Mouse (Mus musculus): ENCODE measurements around the gene Gal3st2. TPM values are rescaled to one million over a fixed set of nuclear protein-coding genes. Genes with fewer than 3 reads are reported as not detected.
"Not testable (repeated sequence)": the region's sequence is repeated elsewhere in the genome, so short reads cannot be mapped to it uniquely, and the experiment has no call there.

Gene Gal3st2
- polyA plus RNA-seq, 1 experiment = not detected

GRCm38 (mm10) chr1:93901291-93901690 is 40.2 kb downstream of the Gal3st2 start:
- not testable (repeated sequence) for H3K27ac ChIP-seq (ENCODE audit: insufficient read depth, low read length); H3K27me3 ChIP-seq (ENCODE audit: control insufficient read depth, insufficient read depth, low read length); H3K4me1 ChIP-seq (ENCODE audit: control insufficient read depth, insufficient read depth, low read length); DNase-seq; H3K4me3 ChIP-seq (replicated peaks; ENCODE audit: insufficient read depth, low read depth, low read length)
- WGBS = 67% methylated on average over 5 of the region's 5 CpGs

DNA sequence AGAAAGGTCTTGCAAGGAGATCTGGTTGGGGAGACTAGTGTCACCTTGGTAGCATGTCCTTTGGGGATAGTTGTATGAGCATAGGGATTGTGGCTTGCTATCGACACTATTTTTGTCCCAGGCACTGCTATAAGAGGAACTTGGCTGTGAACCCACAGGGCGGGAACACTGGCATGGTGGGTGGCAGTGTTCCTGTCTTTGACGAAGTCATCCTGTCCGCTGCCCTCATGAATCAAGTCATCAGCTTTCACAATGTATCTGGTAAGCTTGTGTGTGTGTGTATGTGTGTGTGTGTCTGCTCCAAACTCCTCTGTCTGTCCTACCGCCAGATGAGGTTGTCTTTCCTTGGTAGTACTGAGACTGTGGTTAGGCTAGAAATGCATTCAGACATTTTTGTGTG is 45.6 kb downstream of the Gal3st2 start:
- 34% methylated on average over 3 of the region's 5 CpGs for WGBS
- H3K4me3 ChIP-seq (replicated peaks; ENCODE audit: insufficient read depth, low read depth, low read length); H3K27ac ChIP-seq (ENCODE audit: insufficient read depth, low read length); DNase-seq; H3K27me3 ChIP-seq (ENCODE audit: control insufficient read depth, insufficient read depth, low read length); H3K4me1 ChIP-seq (ENCODE audit: control insufficient read depth, insufficient read depth, low read length): not testable (repeated sequence)

GRCm38 (mm10) chr1:93908977-93909586 is 48.0 kb downstream of the Gal3st2 start:
- not testable (repeated sequence) for DNase-seq; H3K27me3 ChIP-seq (ENCODE audit: control insufficient read depth, insufficient read depth, low read length)
- no CpG with 5 or more reads among the region's 11 CpGs for WGBS

GRCm38 (mm10) chr1:93911877-93912276 is 50.8 kb downstream of the Gal3st2 start:
- H3K4me1 ChIP-seq (ENCODE audit: control insufficient read depth, insufficient read depth, low read length); H3K27me3 ChIP-seq (ENCODE audit: control insufficient read depth, insufficient read depth, low read length); DNase-seq; H3K27ac ChIP-seq (ENCODE audit: insufficient read depth, low read length); H3K4me3 ChIP-seq (replicated peaks; ENCODE audit: insufficient read depth, low read depth, low read length): not testable (repeated sequence)
- WGBS = no CpG with 5 or more reads among the region's 2 CpGs

More at GRCm38 (mm10) chr1:93908977-93909586, 48.0 kb downstream of the Gal3st2 start:
- H3K4me1 ChIP-seq (ENCODE audit: control insufficient read depth, insufficient read depth, low read length); H3K4me3 ChIP-seq (replicated peaks; ENCODE audit: insufficient read depth, low read depth, low read length); H3K27ac ChIP-seq (ENCODE audit: insufficient read depth, low read length): not testable (repeated sequence)

- WGBS = 79% methylated on average over 3 of the region's 3 CpGs
- H3K4me3 ChIP-seq (replicated peaks; ENCODE audit: insufficient read depth, low read depth, low read length); H3K4me1 ChIP-seq (ENCODE audit: control insufficient read depth, insufficient read depth, low read length); H3K27me3 ChIP-seq (ENCODE audit: control insufficient read depth, insufficient read depth, low read length); DNase-seq; H3K27ac ChIP-seq (ENCODE audit: insufficient read depth, low read length): not testable (repeated sequence)
These were observed 56.1 kb downstream of the Gal3st2 start for GRCm38 (mm10) chr1:93917160-93917559.

- H3K4me3 ChIP-seq (replicated peaks; ENCODE audit: insufficient read depth, low read depth, low read length); DNase-seq; H3K4me1 ChIP-seq (ENCODE audit: control insufficient read depth, insufficient read depth, low read length); H3K27ac ChIP-seq (ENCODE audit: insufficient read depth, low read length); H3K27me3 ChIP-seq (ENCODE audit: control insufficient read depth, insufficient read depth, low read length): not testable (repeated sequence)
- 90% methylated on average over 2 of the region's 2 CpGs for WGBS
These were observed 56.9 kb downstream of the Gal3st2 start, which contains the start of gene Gal3st2b for GRCm38 (mm10) chr1:93918011-93918410. Gene Gal3st2b, plus strand, starts transcription at chr1:93918311.

- H3K4me3 ChIP-seq (replicated peaks; ENCODE audit: insufficient read depth, low read depth, low read length); DNase-seq; H3K4me1 ChIP-seq (ENCODE audit: control insufficient read depth, insufficient read depth, low read length); H3K27me3 ChIP-seq (ENCODE audit: control insufficient read depth, insufficient read depth, low read length); H3K27ac ChIP-seq (ENCODE audit: insufficient read depth, low read length): not testable (repeated sequence)
- 94% methylated on average over 1 of the region's 1 CpGs for WGBS
These were observed 57.7 kb downstream of the Gal3st2 start for GRCm38 (mm10) chr1:93918775-93919174.

DNA sequence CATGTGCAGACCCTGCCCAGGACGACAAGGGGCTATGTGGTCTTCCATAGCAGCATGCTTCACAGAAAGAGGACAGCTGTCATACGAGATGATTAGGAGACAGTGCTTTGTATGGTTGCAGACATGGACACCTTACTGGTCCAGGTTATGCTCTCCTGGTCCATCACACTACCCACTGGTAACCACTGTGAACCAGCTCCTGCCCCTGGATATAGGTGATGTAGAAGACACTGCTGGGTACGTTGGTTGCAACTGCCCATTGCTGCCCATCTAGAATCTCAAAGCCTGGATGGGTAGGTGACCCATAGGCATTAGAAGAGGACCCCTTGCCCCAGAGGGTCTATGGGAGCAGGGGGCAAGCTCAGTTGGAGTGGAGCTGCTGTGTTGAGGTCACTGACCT is 58.2 kb downstream of the Gal3st2 start:
- WGBS = 85% methylated on average over 3 of the region's 3 CpGs
- not testable (repeated sequence) for DNase-seq; H3K4me1 ChIP-seq (ENCODE audit: control insufficient read depth, insufficient read depth, low read length); H3K27ac ChIP-seq (ENCODE audit: insufficient read depth, low read length); H3K27me3 ChIP-seq (ENCODE audit: control insufficient read depth, insufficient read depth, low read length); H3K4me3 ChIP-seq (replicated peaks; ENCODE audit: insufficient read depth, low read depth, low read length)

DNA sequence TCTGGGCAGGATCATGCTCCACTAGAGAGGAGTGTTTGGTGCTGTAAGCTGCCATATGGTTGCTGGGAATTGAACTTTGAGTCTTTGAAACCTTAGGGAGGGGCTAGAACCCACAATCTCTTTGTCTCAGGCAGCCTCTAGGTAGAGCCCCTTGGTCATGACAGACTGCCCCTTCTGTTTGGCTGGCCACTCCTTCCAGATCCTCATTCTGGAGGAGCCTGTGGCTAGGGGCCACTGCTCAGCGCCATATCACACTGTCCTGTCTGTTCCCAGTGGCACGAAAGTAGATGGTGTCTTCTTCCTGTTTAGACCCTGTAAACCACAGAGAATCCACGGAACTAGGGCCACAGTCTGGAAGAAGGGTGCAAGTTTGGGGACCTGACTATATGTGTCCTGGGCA is 61.5 kb downstream of the Gal3st2 start:
- H3K27me3 ChIP-seq (ENCODE audit: control insufficient read depth, insufficient read depth, low read length); H3K27ac ChIP-seq (ENCODE audit: insufficient read depth, low read length); H3K4me3 ChIP-seq (replicated peaks; ENCODE audit: insufficient read depth, low read depth, low read length); DNase-seq; H3K4me1 ChIP-seq (ENCODE audit: control insufficient read depth, insufficient read depth, low read length): not testable (repeated sequence)
- WGBS = 88% methylated on average over 3 of the region's 3 CpGs

GRCm38 (mm10) chr1:93923098-93923497 is 62.0 kb downstream of the Gal3st2 start:
- H3K27me3 ChIP-seq (ENCODE audit: control insufficient read depth, insufficient read depth, low read length); H3K27ac ChIP-seq (ENCODE audit: insufficient read depth, low read length); DNase-seq; H3K4me3 ChIP-seq (replicated peaks; ENCODE audit: insufficient read depth, low read depth, low read length); H3K4me1 ChIP-seq (ENCODE audit: control insufficient read depth, insufficient read depth, low read length): not testable (repeated sequence)
- WGBS = 57% methylated on average over 2 of the region's 2 CpGs

Other genes starting within 250 kb of the Gal3st2 start
- 291 and 305 TPM in 2 replicates for gene Stk25, start 202.6 kb upstream of the Gal3st2 start, polyA plus RNA-seq (2012; rRNA removed)
- gene Bok, start 175.6 kb upstream of the Gal3st2 start, polyA plus RNA-seq (2012; rRNA removed) = 20.6 and 21.2 TPM in 2 replicates
- gene Atg4b, start 109.8 kb upstream of the Gal3st2 start, polyA plus RNA-seq (2012; rRNA removed) = 65.8 and 72.0 TPM in 2 replicates
- gene Thap4, start 106.4 kb upstream of the Gal3st2 start, polyA plus RNA-seq (2012; rRNA removed) = 39.8 and 41.7 TPM in 2 replicates
- gene Dtymk, start 59.4 kb upstream of the Gal3st2 start, polyA plus RNA-seq (2012; rRNA removed) = 96.5 and 100 TPM in 2 replicates
- gene Ing5, start 57.3 kb upstream of the Gal3st2 start, polyA plus RNA-seq (2012; rRNA removed) = 7.5 TPM in 2 replicates
- 16.7 and 18.2 TPM in 2 replicates for gene D2hgdh, start 36.4 kb upstream of the Gal3st2 start, polyA plus RNA-seq (2012; rRNA removed)
- gene Gal3st2b, start 57.0 kb downstream of the Gal3st2 start, polyA plus RNA-seq (2012; rRNA removed) = 0.11 TPM in 1 of 2 replicates, not detected in the other
- not detected in 2 replicates for gene Gal3st2c, start 129.2 kb downstream of the Gal3st2 start, polyA plus RNA-seq (2012; rRNA removed)
- 5.4 and 5.9 TPM in 2 replicates for gene Neu4, start 159.1 kb downstream of the Gal3st2 start, polyA plus RNA-seq (2012; rRNA removed)
- 0.07 TPM in 1 of 2 replicates, not detected in the other for gene Pdcd1, start 191.2 kb downstream of the Gal3st2 start, polyA plus RNA-seq (2012; rRNA removed)

All from cerebellum, adult 2 months (tissue).